Mouse (Mus musculus) spleen, adult 2 months (tissue): ENCODE data around the gene Creb3.

ENCODE experiments used
- CTCF ChIP-seq: fragments of 200-500 bp; IDR thresholded peaks from 2 replicates; pipeline ENCODE4 v1.5.1; 2011; ENCODE audit warnings: mild to moderate bottlenecking, inconsistent platforms; ENCODE audit not compliant: insufficient read depth, insufficient read length, insufficient replicate concordance; ENCODE audit errors: extremely low read depth
- POLR2A ChIP-seq: fragments of 200-500 bp; IDR thresholded peaks from 2 replicates; pipeline ENCODE4 v1.6.1; 2011; ENCODE audit warnings: low read depth, low read length, inconsistent platforms

DNA sequence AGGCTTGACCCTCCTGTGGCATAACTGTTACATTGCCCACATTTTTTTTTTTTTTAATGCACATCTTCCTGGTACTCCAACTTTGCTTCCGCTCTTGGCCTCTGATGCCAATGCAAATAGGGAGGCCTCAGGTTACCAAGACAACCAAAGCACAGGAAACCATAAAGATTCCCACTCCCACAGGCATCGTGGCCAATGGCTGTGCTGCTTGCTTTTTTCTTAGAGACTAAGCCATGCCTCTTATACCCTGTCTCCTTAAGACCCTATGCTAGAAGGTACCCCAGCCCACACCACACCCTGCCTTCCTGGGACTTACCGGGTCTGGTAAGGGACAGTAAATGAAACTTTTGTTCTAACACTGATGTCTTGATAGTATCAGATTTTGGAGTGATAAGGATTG, 31.3 kb downstream of the Creb3 start:
- TF ChIP-seq POLR2A (no peak), CTCF (no peak)
